Mouse (Mus musculus) cortical plate, adult 2 months (tissue): ENCODE data around the gene Cbfa2t3.

Experiments
- CTCF ChIP-seq: fragments of 200-500 bp; IDR thresholded peaks from 2 replicates; pipeline ENCODE4 v1.5.1; 2011; ENCODE audit warnings: mild to moderate bottlenecking, control low read depth, low read length; ENCODE audit not compliant: insufficient read depth; ENCODE audit errors: extremely low read depth
- POLR2A ChIP-seq: fragments of 200-500 bp; IDR thresholded peaks from 2 replicates; pipeline ENCODE4 v1.6.1; 2011; ENCODE audit warnings: mild to moderate bottlenecking, low read length, control low read depth; ENCODE audit not compliant: insufficient read depth; ENCODE audit errors: extremely low read depth

DNA sequence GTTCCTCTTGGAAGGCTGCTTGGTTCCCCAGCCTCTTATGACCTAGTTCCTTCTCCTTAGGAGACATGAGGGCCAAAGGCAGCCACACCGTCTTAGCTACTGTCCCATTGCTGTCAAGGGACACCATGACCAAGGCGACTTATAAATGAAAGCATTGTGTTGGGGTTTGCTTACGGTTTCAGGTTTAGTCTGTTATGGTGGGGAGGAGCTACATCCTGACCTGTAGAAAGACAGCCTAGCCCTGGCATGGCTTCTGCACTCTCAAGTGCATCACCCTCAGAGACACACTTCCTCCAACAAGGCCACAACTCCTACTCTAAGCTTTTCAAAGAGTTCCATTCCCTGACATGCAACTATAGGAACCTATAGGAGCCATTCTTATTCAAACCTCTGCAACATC lies 5.7 kb upstream of the Cbfa2t3 start:
- TF ChIP-seq CTCF, result no peak
- no peak for TF ChIP-seq POLR2A
